ENCODE assay signal across 16 mouse cellular contexts in genomic region chr7:99702201-99702600, GRCm38 (mm10). TPM values are rescaled to one million over a fixed set of nuclear protein-coding genes. Genes with fewer than 3 reads are reported as not detected.
A peak's percentile ranks its signal among the peaks of the same experiment; 100 is the strongest.
DNase-seq lines count a peak whose midpoint lies in the region; ATAC-seq lines count a peak whose summit lies in the region.
"Had no signal": no experiment of that assay in that cellular context is flagged by ENCODE, and none has a peak within 500 bp of the region (broad histone marks: within the 10 kb centered on the region; RNA-seq: fewer than 3 reads in every experiment).

No protein-coding gene starts in this region.

- 49% methylated on average over 6 of the region's 6 CpGs for WGBS in kidney, embryonic 14.5 days
- WGBS in midbrain, embryonic 10.5 days, result 23% methylated on average over 6 of the region's 6 CpGs
- 31% methylated on average over 6 of the region's 6 CpGs for WGBS in midbrain, embryonic 11.5 days

- no peak for ATAC-seq in kidney, embryonic 14.5 days (ENCODE audit: low FRiP score, low TSS enrichment)
- no peak for ATAC-seq in midbrain, embryonic 11.5 days (ENCODE audit: low FRiP score)
- ATAC-seq: forebrain, embryonic 13.5 days; lung, postnatal 0 days had no signal

- H3K36me3 ChIP-seq in kidney, embryonic 14.5 days (ENCODE audit: control insufficient read depth, insufficient read depth, low read length), result no peaks in the 10 kb centered on the region
- no peaks in the 10 kb centered on the region for H3K36me3 ChIP-seq in midbrain, embryonic 10.5 days
- no peaks in the 10 kb centered on the region for H3K36me3 ChIP-seq in midbrain, embryonic 11.5 days (ENCODE audit: control insufficient read depth, insufficient read depth, low read length)
- H3K36me3 ChIP-seq: embryonic facial prominence, embryonic 15.5 days; midbrain, embryonic 12.5 days; neural tube, embryonic 15.5 days had no signal

- no peaks in the 10 kb centered on the region for H3K9me3 ChIP-seq in kidney, embryonic 14.5 days (ENCODE audit: control insufficient read depth, low read length)
- no peaks in the 10 kb centered on the region for H3K9me3 ChIP-seq in midbrain, embryonic 10.5 days (replicated peaks)
- H3K9me3 ChIP-seq in midbrain, embryonic 11.5 days (ENCODE audit: control insufficient read depth, low read length), result no peaks in the 10 kb centered on the region
- H3K9me3 ChIP-seq: embryonic facial prominence, embryonic 15.5 days; forebrain, embryonic 13.5 days; midbrain, embryonic 12.5 days; neural tube, embryonic 15.5 days had no signal

- no peak overlapping the region for H3K4me3 ChIP-seq in kidney, embryonic 14.5 days (ENCODE audit: low read length)
- H3K4me3 ChIP-seq in midbrain, embryonic 10.5 days, result no peak overlapping the region
- no peak overlapping the region for H3K4me3 ChIP-seq in midbrain, embryonic 11.5 days (ENCODE audit: low read depth, low read length)
- H3K4me3 ChIP-seq: embryonic facial prominence, embryonic 15.5 days; forebrain, embryonic 13.5 days; midbrain, embryonic 12.5 days; neural tube, embryonic 15.5 days had no signal

- H3K4me2 ChIP-seq in kidney, embryonic 14.5 days (replicated peaks; ENCODE audit: low read depth, low read length), result no peak overlapping the region
- H3K4me2 ChIP-seq in midbrain, embryonic 11.5 days, result no peak overlapping the region
- H3K4me2 ChIP-seq: embryonic facial prominence, embryonic 15.5 days; forebrain, embryonic 13.5 days; midbrain, embryonic 12.5 days; neural tube, embryonic 15.5 days had no signal

- peak; percentile 37 for DNase-seq in kidney, adult 18-20 months
- DNase-seq in midbrain, embryonic 10.5 days (ENCODE audit: low spot score), result no peak
- DNase-seq in midbrain, embryonic 11.5 days (ENCODE audit: low spot score, missing footprints), result no peak
- DNase-seq in kidney, postnatal 25 days, result peak; percentile 68 to 75
- DNase-seq in thymus, postnatal 4 days, result no peak
- no peak for DNase-seq in testis, postnatal 10 days (ENCODE audit: low spot score)
- DNase-seq: adrenal gland, postnatal 25 days; cerebellum, adult 9-10 months; heart, postnatal 36 days had no signal

- H3K27me3 ChIP-seq in kidney, embryonic 14.5 days (ENCODE audit: control insufficient read depth, insufficient read depth, low read length), result no peaks in the 10 kb centered on the region
- peaks cover 10% of the 10 kb centered on the region; the same call in 1 of the 2 replicates for H3K27me3 ChIP-seq in midbrain, embryonic 10.5 days (ENCODE audit: low read depth, poor library complexity, severe bottlenecking)
- no peaks in the 10 kb centered on the region for H3K27me3 ChIP-seq in midbrain, embryonic 11.5 days (ENCODE audit: control insufficient read depth, insufficient read depth, low read length)
- H3K27me3 ChIP-seq: embryonic facial prominence, embryonic 15.5 days; forebrain, embryonic 13.5 days; neural tube, embryonic 15.5 days had no signal

- H3K4me1 ChIP-seq in kidney, embryonic 14.5 days (ENCODE audit: control insufficient read depth, insufficient read depth, low read length), result peaks cover 8% of the 10 kb centered on the region; the same call in 1 of the 2 replicates
- H3K4me1 ChIP-seq in midbrain, embryonic 10.5 days, result peaks cover 26% of the 10 kb centered on the region
- H3K4me1 ChIP-seq in midbrain, embryonic 11.5 days (ENCODE audit: control insufficient read depth, insufficient read depth, low read length), result peaks cover 4% of the 10 kb centered on the region; the same call in 1 of the 2 replicates
- H3K4me1 ChIP-seq: forebrain, embryonic 13.5 days; midbrain, embryonic 12.5 days had no signal

- H3K9ac ChIP-seq in kidney, embryonic 14.5 days (ENCODE audit: low read depth, low read length), result no peak overlapping the region
- H3K9ac ChIP-seq in midbrain, embryonic 11.5 days (ENCODE audit: low read length), result no peak overlapping the region
- H3K9ac ChIP-seq: embryonic facial prominence, embryonic 15.5 days; forebrain, embryonic 13.5 days; midbrain, embryonic 12.5 days; neural tube, embryonic 15.5 days had no signal

- H3K27ac ChIP-seq in kidney, embryonic 14.5 days (ENCODE audit: low read depth, low read length), result no peak overlapping the region
- H3K27ac ChIP-seq in midbrain, embryonic 10.5 days (replicated peaks), result peak overlapping the region; percentile 74
- no peak overlapping the region for H3K27ac ChIP-seq in midbrain, embryonic 11.5 days (ENCODE audit: low read depth, low read length)
- H3K27ac ChIP-seq: embryonic facial prominence, embryonic 15.5 days; forebrain, embryonic 13.5 days; midbrain, embryonic 12.5 days; neural tube, embryonic 15.5 days had no signal

RNA-seq across cellular contexts. Expression of gene Slco2b1, which starts 8.9 kb away (rescaled TPM):
- polyA plus RNA-seq in kidney, embryonic 14.5 days (2014; fragmentation: Nextera tagmentation; extraction: Ambion mirVana), result 0.90 and 1.2 TPM in 2 replicates
- 2.1 and 3.2 TPM in 2 replicates for polyA plus RNA-seq in midbrain, embryonic 10.5 days (2016; fragmentation: Nextera tagmentation; extraction: Ambion mirVana)
- 2.3 and 2.5 TPM in 2 replicates for polyA plus RNA-seq in midbrain, embryonic 11.5 days (2014; fragmentation: Nextera tagmentation; extraction: Ambion mirVana)

RNA-seq across cellular contexts. Expression of gene Olfr520, which starts 27.9 kb away (rescaled TPM):
- not detected in 2 replicates for polyA plus RNA-seq in kidney, embryonic 14.5 days (2014; fragmentation: Nextera tagmentation; extraction: Ambion mirVana)
- polyA plus RNA-seq in midbrain, embryonic 10.5 days (2016; fragmentation: Nextera tagmentation; extraction: Ambion mirVana), result not detected in 2 replicates
- not detected in 2 replicates for polyA plus RNA-seq in midbrain, embryonic 11.5 days (2014; fragmentation: Nextera tagmentation; extraction: Ambion mirVana)
- polyA plus RNA-seq: embryonic facial prominence, embryonic 15.5 days; forebrain, embryonic 13.5 days; limb, embryonic 14.5 days; lung, postnatal 0 days; midbrain, embryonic 12.5 days; neural tube, embryonic 15.5 days had no signal

Comparison
In these comparisons a context has a peak if more than half of its experiments do, and no peak if none do; other contexts are left out.
1. DNase-seq: peak in kidney, adult 18-20 months (single experiment) and kidney, postnatal 25 days (2 of 2); none in midbrain, embryonic 10.5 days (single experiment), midbrain, embryonic 11.5 days (single experiment), thymus, postnatal 4 days (single experiment) and testis, postnatal 10 days (single experiment).